Mouse (Mus musculus): ENCODE data around the gene Crip2.

DNA sequence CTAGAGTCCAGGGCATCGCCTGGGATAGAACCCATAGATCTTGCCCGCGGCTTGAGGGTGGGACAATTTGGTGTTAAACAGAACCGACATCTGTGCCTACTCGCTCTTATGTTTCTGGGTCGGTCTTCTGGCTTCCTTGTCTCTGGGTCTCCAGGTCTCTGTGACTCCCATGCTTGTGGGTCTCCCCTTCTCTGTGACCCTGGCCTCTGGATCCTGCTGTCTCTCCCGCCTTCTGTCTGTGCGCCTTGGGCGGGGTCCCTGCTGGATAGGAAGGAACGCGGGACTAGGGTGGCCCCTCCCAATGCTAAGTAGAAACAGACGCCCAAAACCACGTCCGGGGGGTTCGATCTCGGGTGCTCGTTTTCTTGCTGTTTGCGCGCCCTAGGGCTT lies 12.2 kb downstream of the Crip2 start:
- TF ChIP-seq CTCF (IDR thresholded peaks at IDR 0.05; ENCODE audit: low read depth) (no peak), EP300 (optimal IDR thresholded peaks at IDR 0.05) (no peak)
